ENCODE assay signal across 24 mouse cellular contexts in genomic region chr2:151868196-151868595, GRCm38 (mm10). TPM values are rescaled to one million over a fixed set of nuclear protein-coding genes. Genes with fewer than 3 reads are reported as not detected.
DNase-seq lines count a peak whose midpoint lies in the region; ATAC-seq and TF ChIP-seq lines count a peak whose summit lies in the region.
"Had no signal": no experiment of that assay in that cellular context is flagged by ENCODE, and none has a peak within 500 bp of the region (broad histone marks: within the 10 kb centered on the region; RNA-seq: fewer than 3 reads in every experiment).

No protein-coding gene starts in this region.

- no peak for ATAC-seq in midbrain, embryonic 11.5 days (ENCODE audit: low FRiP score)
- no peak for ATAC-seq in midbrain, embryonic 15.5 days (replicated peaks)
- ATAC-seq: activated CD4-positive, CD25-positive, alpha-beta regulatory T cell, adult 4 months; CD4-positive, CD25-positive, alpha-beta regulatory T cell, adult 4 months; Patski had no signal

- H3K9me3 ChIP-seq in midbrain, embryonic 11.5 days (ENCODE audit: control insufficient read depth, low read length): no peaks in the 10 kb centered on the region
- no peaks in the 10 kb centered on the region for H3K9me3 ChIP-seq in midbrain, embryonic 15.5 days
- no peaks in the 10 kb centered on the region for H3K9me3 ChIP-seq in E14TG2a.4 (ENCODE audit: low read length)
- H3K9me3 ChIP-seq: G1E had no signal

- H3K27ac ChIP-seq in midbrain, embryonic 11.5 days (ENCODE audit: low read depth, low read length): no peak overlapping the region
- H3K27ac ChIP-seq in midbrain, embryonic 15.5 days: no peak overlapping the region

- 87% methylated on average over 8 of the region's 8 CpGs for WGBS in midbrain, embryonic 11.5 days
- whole genome bisulfite sequencing in midbrain, embryonic 15.5 days: 87% methylated on average over 8 of the region's 8 CpGs

- H3K27me3 ChIP-seq in midbrain, embryonic 11.5 days (ENCODE audit: control insufficient read depth, insufficient read depth, low read length): no peaks in the 10 kb centered on the region
- no peaks in the 10 kb centered on the region for H3K27me3 ChIP-seq in midbrain, embryonic 15.5 days (replicated peaks)
- peaks cover 51% of the 10 kb centered on the region for H3K27me3 ChIP-seq in E14TG2a.4 (ENCODE audit: insufficient read depth, low read length)

- H3K4me3 ChIP-seq in midbrain, embryonic 11.5 days (ENCODE audit: low read depth, low read length): no peak overlapping the region
- no peak overlapping the region for H3K4me3 ChIP-seq in midbrain, embryonic 15.5 days
- H3K4me3 ChIP-seq in E14TG2a.4 (replicated peaks; ENCODE audit: low read length): peak overlapping the region; percentile 58

- H3K9ac ChIP-seq in midbrain, embryonic 11.5 days (ENCODE audit: low read length): no peak overlapping the region
- no peak overlapping the region for H3K9ac ChIP-seq in midbrain, embryonic 15.5 days

- intact Hi-C loops in heart, postnatal 10 days (cut with DNase I): loop anchor here (10.0 kb wide), 1 partner anchor 373 kb away; the partner anchor contains the start of gene Nsfl1c

- H3K36me3 ChIP-seq in midbrain, embryonic 11.5 days (ENCODE audit: control insufficient read depth, insufficient read depth, low read length): no peaks in the 10 kb centered on the region
- H3K36me3 ChIP-seq in midbrain, embryonic 15.5 days (replicated peaks): no peaks in the 10 kb centered on the region
- H3K36me3 ChIP-seq in E14TG2a.4 (ENCODE audit: insufficient read depth, low read length): no peaks in the 10 kb centered on the region
- H3K36me3 ChIP-seq: G1E had no signal

- no peaks in the 10 kb centered on the region for H3K4me1 ChIP-seq in midbrain, embryonic 11.5 days (ENCODE audit: control insufficient read depth, insufficient read depth, low read length)
- no peaks in the 10 kb centered on the region for H3K4me1 ChIP-seq in midbrain, embryonic 15.5 days
- H3K4me1 ChIP-seq in E14TG2a.4 (replicated peaks; ENCODE audit: low read depth, low read length): peaks cover 17% of the 10 kb centered on the region

- no peak overlapping the region for H3K4me2 ChIP-seq in midbrain, embryonic 11.5 days
- no peak overlapping the region for H3K4me2 ChIP-seq in midbrain, embryonic 15.5 days

- peak; percentile 77 for DNase-seq in heart, adult 11 months
- DNase-seq in heart, postnatal 10 days: no peak
- DNase-seq in midbrain, embryonic 11.5 days (ENCODE audit: low spot score, missing footprints): peak; percentile 53
- no peak for DNase-seq in layer of hippocampus, adult 9-11 months
- DNase-seq: adrenal gland, adult 2 months; adrenal gland, adult 8-10 months; adrenal gland, postnatal 10 days; adrenal gland, postnatal 14 days; adrenal gland, postnatal 25 days; adrenal gland, postnatal 36 days; B cell, adult 2 months; cerebellum, adult 11 months; cerebellum, adult 11-12 months; cerebellum, adult 18-20 months; cerebellum, adult 2 months had no signal

- TF ChIP-seq CTCF in E14TG2a.4 (conservative IDR thresholded peaks at IDR 0.05; ENCODE audit: low read length): no peak

RNA-seq across cellular contexts. Expression of gene Rspo4, which starts 25.5 kb away (rescaled TPM):
- not detected for total RNA-seq in heart, postnatal 10 days (2021)
- polyA plus RNA-seq in midbrain, embryonic 11.5 days (2014; fragmentation: Nextera tagmentation; extraction: Ambion mirVana): 0.15 and 0.16 TPM in 2 replicates
- polyA plus RNA-seq in midbrain, embryonic 15.5 days (2015; fragmentation: Nextera tagmentation; extraction: Ambion mirVana): 0.18 and 0.36 TPM in 2 replicates
- total RNA-seq: adrenal gland, postnatal 10 days; adrenal gland, postnatal 14 days; CH12.LX; MEL had no signal
- polyA plus RNA-seq: activated CD4-positive, CD25-positive, alpha-beta regulatory T cell, adult 4 months; C2C12; CD4-positive, CD25-positive, alpha-beta regulatory T cell, adult 4 months; cerebellum, adult 2 months; G1E; Patski had no signal

RNA-seq across cellular contexts. Expression of gene Angpt4, which starts 42.8 kb away (rescaled TPM):
- total RNA-seq in heart, postnatal 10 days (2021): under 1 TPM; 0.10 to 0.22 TPM
- 0.12 and 0.37 TPM in 2 replicates for polyA plus RNA-seq in midbrain, embryonic 11.5 days (2014; fragmentation: Nextera tagmentation; extraction: Ambion mirVana)
- 0.18 and 0.23 TPM in 2 replicates for polyA plus RNA-seq in midbrain, embryonic 15.5 days (2015; fragmentation: Nextera tagmentation; extraction: Ambion mirVana)
- total RNA-seq: adrenal gland, postnatal 25 days; G1E; MEL had no signal
- polyA plus RNA-seq: activated CD4-positive, CD25-positive, alpha-beta regulatory T cell, adult 4 months; CD4-positive, CD25-positive, alpha-beta regulatory T cell, adult 4 months; G1E had no signal

Comparison
In these comparisons a context has a peak if more than half of its experiments do, and no peak if none do; other contexts are left out.
1. DNase-seq: peak in heart, adult 11 months (single experiment) and midbrain, embryonic 11.5 days (single experiment); none in heart, postnatal 10 days (0 of 2) and layer of hippocampus, adult 9-11 months (single experiment).